Comparison of ENCODE assay signal across 22 mouse cellular contexts in the genomic region with DNA sequence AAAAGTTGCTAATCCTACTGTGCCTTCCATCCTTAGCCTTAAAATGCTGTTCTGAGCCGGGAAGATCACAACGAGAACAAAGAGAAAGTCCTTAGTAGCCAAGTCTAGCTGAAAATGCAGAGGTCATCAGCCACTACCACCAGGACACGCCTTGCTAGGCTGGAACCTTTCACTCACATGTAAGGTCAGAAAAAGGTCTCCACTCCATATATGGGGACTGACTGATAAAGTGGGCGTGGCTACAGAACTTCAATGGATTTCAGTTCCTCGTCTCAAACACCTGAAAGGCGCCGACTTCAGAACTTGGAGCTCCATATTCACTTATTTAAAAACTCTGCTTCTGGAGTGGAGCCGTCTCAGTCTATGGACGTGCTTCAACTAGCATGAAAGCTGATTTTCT. TPM values are rescaled to one million over a fixed set of nuclear protein-coding genes. Genes with fewer than 3 reads are reported as not detected.
A peak's percentile ranks its signal among the peaks of the same experiment; 100 is the strongest.
DNase-seq lines count a peak whose midpoint lies in the region; ATAC-seq and TF ChIP-seq lines count a peak whose summit lies in the region.
"Had no signal": no experiment of that assay in that cellular context is flagged by ENCODE, and none has a peak within 500 bp of the region (broad histone marks: within the 10 kb centered on the region; RNA-seq: fewer than 3 reads in every experiment).

No protein-coding gene starts in this region.

- 0 out of 2 replicates have a peak, but pooled peaks have one; percentile 44 for ATAC-seq in intestine, embryonic 16.5 days
- ATAC-seq in stomach, postnatal 0 days (ENCODE audit: low FRiP score, low TSS enrichment), result peak; percentile 92
- no peak for ATAC-seq in midbrain, postnatal 0 days (ENCODE audit: low FRiP score)
- ATAC-seq: CD4-positive, CD25-positive, alpha-beta regulatory T cell, adult 4 months; forebrain, embryonic 14.5 days had no signal

- no peak for TF ChIP-seq CTCF in stomach, postnatal 0 days (IDR thresholded peaks at IDR 0.05; ENCODE audit: low read depth)
- TF ChIP-seq CTCF in midbrain, postnatal 0 days (IDR thresholded peaks at IDR 0.05), result no peak

- peak; percentile 6 for DNase-seq in lung, postnatal 25 days (ENCODE audit: low spot score)
- no peak for DNase-seq in lung, adult 18-20 months
- DNase-seq in R1 (ENCODE audit: low read depth, low spot score), result peak; percentile 25
- DNase-seq in stomach, postnatal 0 days (ENCODE audit: low spot score), result peak; percentile 48
- no peak for DNase-seq in midbrain, postnatal 0 days (ENCODE audit: low spot score)
- no peak for DNase-seq in kidney, adult 8-10 months
- DNase-seq: adrenal gland, adult 2 months; adrenal gland, postnatal 25 days; B cell, adult 2 months; cerebellum, adult 18-20 months; cerebellum, adult 9-11 months; cerebellum, postnatal 36 days; heart, adult 2 months had no signal

- H3K4me3 ChIP-seq in intestine, embryonic 16.5 days (ENCODE audit: low read length), result no peak overlapping the region
- no peak overlapping the region for H3K4me3 ChIP-seq in stomach, postnatal 0 days (ENCODE audit: low read depth, low read length)
- H3K4me3 ChIP-seq in midbrain, postnatal 0 days (ENCODE audit: low read depth, low read length), result no peak overlapping the region
- H3K4me3 ChIP-seq: embryonic facial prominence, embryonic 13.5 days; heart, adult 2 months; heart, embryonic 12.5 days; hindbrain, embryonic 10.5 days had no signal

- WGBS in intestine, embryonic 16.5 days, result 74% methylated on average over 9 of the region's 9 CpGs
- 64% methylated on average over 9 of the region's 9 CpGs for WGBS in stomach, postnatal 0 days
- WGBS in midbrain, postnatal 0 days, result 84% methylated on average over 9 of the region's 9 CpGs

- H3K27me3 ChIP-seq in intestine, embryonic 16.5 days (replicated peaks; ENCODE audit: control insufficient read depth, insufficient read depth, low read length), result no peaks in the 10 kb centered on the region
- no peaks in the 10 kb centered on the region for H3K27me3 ChIP-seq in stomach, postnatal 0 days (ENCODE audit: control insufficient read depth, insufficient read depth, low read length)
- no peaks in the 10 kb centered on the region for H3K27me3 ChIP-seq in midbrain, postnatal 0 days (ENCODE audit: insufficient read depth, low read length)
- H3K27me3 ChIP-seq: embryonic facial prominence, embryonic 13.5 days; heart, embryonic 12.5 days had no signal

- H3K9ac ChIP-seq in intestine, embryonic 16.5 days (ENCODE audit: low read depth, low read length), result no peak overlapping the region
- H3K9ac ChIP-seq in stomach, postnatal 0 days (ENCODE audit: low read length), result no peak overlapping the region
- no peak overlapping the region for H3K9ac ChIP-seq in midbrain, postnatal 0 days (replicated peaks; ENCODE audit: low read length, poor library complexity, severe bottlenecking)
- H3K9ac ChIP-seq: embryonic facial prominence, embryonic 13.5 days; heart, embryonic 12.5 days; hindbrain, embryonic 14.5 days had no signal

- H3K4me1 ChIP-seq in intestine, embryonic 16.5 days (ENCODE audit: control insufficient read depth, insufficient read depth, low read length), result 0 out of 2 replicates have a peak, but pooled peaks cover 2% of the 10 kb centered on the region
- H3K4me1 ChIP-seq in stomach, postnatal 0 days (replicated peaks; ENCODE audit: control insufficient read depth, insufficient read depth), result no peaks in the 10 kb centered on the region
- no peaks in the 10 kb centered on the region for H3K4me1 ChIP-seq in midbrain, postnatal 0 days (ENCODE audit: insufficient read depth, low read length)
- H3K4me1 ChIP-seq: hindbrain, embryonic 10.5 days had no signal

- no peak overlapping the region for H3K4me2 ChIP-seq in intestine, embryonic 16.5 days (ENCODE audit: low read depth, low read length)
- no peak overlapping the region for H3K4me2 ChIP-seq in stomach, postnatal 0 days (replicated peaks; ENCODE audit: low read depth)
- no peak overlapping the region for H3K4me2 ChIP-seq in midbrain, postnatal 0 days (ENCODE audit: low read depth, low read length, poor library complexity, severe bottlenecking)
- H3K4me2 ChIP-seq: embryonic facial prominence, embryonic 13.5 days; heart, embryonic 12.5 days; hindbrain, embryonic 14.5 days had no signal

- H3K36me3 ChIP-seq in intestine, embryonic 16.5 days (ENCODE audit: control insufficient read depth, insufficient read depth, low read length), result no peaks in the 10 kb centered on the region; the same call in 1 of the 2 replicates
- H3K36me3 ChIP-seq in stomach, postnatal 0 days (ENCODE audit: control insufficient read depth, insufficient read depth, low read length), result no peaks in the 10 kb centered on the region
- no peaks in the 10 kb centered on the region for H3K36me3 ChIP-seq in midbrain, postnatal 0 days (ENCODE audit: insufficient read depth, low read length)
- H3K36me3 ChIP-seq: heart, embryonic 12.5 days had no signal

- H3K27ac ChIP-seq in intestine, embryonic 16.5 days (ENCODE audit: low read length), result no peak overlapping the region
- no peak overlapping the region for H3K27ac ChIP-seq in stomach, postnatal 0 days (replicated peaks)
- no peak overlapping the region for H3K27ac ChIP-seq in midbrain, postnatal 0 days (ENCODE audit: low read depth, low read length)
- H3K27ac ChIP-seq: embryonic facial prominence, embryonic 13.5 days; heart, adult 2 months; hindbrain, embryonic 10.5 days; hindbrain, embryonic 14.5 days had no signal

- no peak for TF ChIP-seq EP300 in stomach, postnatal 0 days (optimal IDR thresholded peaks at IDR 0.05)

- no peaks in the 10 kb centered on the region for H3K9me3 ChIP-seq in intestine, embryonic 16.5 days (ENCODE audit: control insufficient read depth, low read length)
- H3K9me3 ChIP-seq in stomach, postnatal 0 days (ENCODE audit: control insufficient read depth, low read length), result no peaks in the 10 kb centered on the region
- no peaks in the 10 kb centered on the region for H3K9me3 ChIP-seq in midbrain, postnatal 0 days (ENCODE audit: low read length)
- H3K9me3 ChIP-seq: embryonic facial prominence, embryonic 13.5 days had no signal

RNA-seq across cellular contexts. Expression of a gene that starts 55.7 kb away (rescaled TPM):
- polyA plus RNA-seq in intestine, embryonic 16.5 days (2015; fragmentation: Nextera tagmentation; extraction: Ambion mirVana), result 0.21 and 0.38 TPM in 2 replicates
- polyA plus RNA-seq in stomach, postnatal 0 days (2015; fragmentation: Nextera tagmentation; extraction: Ambion mirVana), result 0.18 and 0.21 TPM in 2 replicates
- 0.38 and 0.49 TPM in 2 replicates for total RNA-seq in midbrain, postnatal 0 days (2014; rRNA removed)
- 0.34 and 0.68 TPM in 2 replicates for polyA plus RNA-seq in midbrain, postnatal 0 days (2015; fragmentation: Nextera tagmentation; extraction: Ambion mirVana)
- total RNA-seq: adrenal gland, postnatal 25 days; gastrocnemius, adult 8-10 months; MEL had no signal

Comparison
In these comparisons a context has a peak if more than half of its experiments do, and no peak if none do; other contexts are left out.
1. DNase-seq: peak in lung, postnatal 25 days (single experiment), R1 (single experiment) and stomach, postnatal 0 days (single experiment); none in lung, adult 18-20 months (0 of 2), midbrain, postnatal 0 days (single experiment) and kidney, adult 8-10 months (0 of 2).